Mouse (Mus musculus) brain, embryonic 14.5 days (tissue): ENCODE measurements around the gene Hand1.

Source experiments
- CTCF ChIP-seq: fragments of 200-500 bp; IDR thresholded peaks from 2 replicates; pipeline ENCODE4 v1.5.1; 2012; ENCODE audit warnings: inconsistent platforms, mild to moderate bottlenecking, moderate library complexity, borderline replicate concordance; ENCODE audit not compliant: insufficient read depth, insufficient read length; ENCODE audit errors: extremely low read depth
- POLR2A ChIP-seq: fragments of 200-500 bp; IDR thresholded peaks from 2 replicates; pipeline ENCODE4 v1.6.1; 2012; ENCODE audit warnings: mild to moderate bottlenecking, inconsistent platforms, borderline replicate concordance; ENCODE audit not compliant: poor library complexity, insufficient read depth, insufficient read length, severe bottlenecking; ENCODE audit errors: extremely low read depth

DNA sequence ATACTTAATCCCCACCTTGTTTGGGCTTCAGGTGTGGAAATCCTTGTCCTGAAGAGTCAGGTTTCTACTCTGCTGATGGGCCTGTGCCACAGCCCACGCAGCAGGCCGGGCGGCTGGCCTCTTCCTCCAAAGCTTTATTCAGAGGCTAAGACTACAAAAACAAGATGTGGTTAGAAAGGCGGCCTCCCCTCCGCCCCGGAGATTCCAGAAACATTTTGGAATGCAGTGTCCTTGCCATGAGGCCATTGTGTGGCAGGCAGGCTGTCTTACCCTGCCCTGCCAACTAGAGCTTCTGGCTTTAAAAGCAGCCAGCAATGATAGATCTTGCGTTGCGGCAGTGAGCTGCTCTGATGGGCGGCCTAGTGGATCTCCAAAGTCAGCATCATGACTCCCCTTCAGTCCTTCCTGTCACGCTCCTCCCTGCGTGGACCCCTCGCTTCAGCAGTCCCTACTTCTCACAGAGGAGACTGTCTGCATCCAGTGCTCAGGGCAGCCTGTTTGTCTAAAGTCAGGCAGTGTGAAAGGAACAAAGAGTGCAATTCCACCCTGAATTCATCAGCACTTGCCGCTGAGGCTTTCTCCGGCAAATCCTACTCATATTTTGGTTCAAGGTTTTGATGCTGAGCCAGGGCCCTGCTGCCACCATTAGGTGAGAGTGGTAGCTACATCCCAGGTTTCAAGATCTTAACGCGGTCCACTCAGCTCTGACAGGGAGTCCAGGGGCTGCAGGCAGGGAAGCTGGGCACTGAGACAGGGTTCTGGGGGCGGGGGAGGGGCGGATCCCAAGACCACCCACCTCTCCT is 45.8 kb downstream of the Hand1 start:
- TF ChIP-seq CTCF (peak; percentile 49; the same call in 1 of the 2 replicates), POLR2A (no peak)
